In genomic region chr1:81301661-81302060, GRCm38 (mm10) we compare ENCODE assay signal across 9 mouse cellular contexts.
DNase-seq lines count a peak whose midpoint lies in the region; ATAC-seq lines count a peak whose summit lies in the region.
"Had no signal": no experiment of that assay in that cellular context is flagged by ENCODE, and none has a peak within 500 bp of the region (broad histone marks: within the 10 kb centered on the region; RNA-seq: fewer than 3 reads in every experiment).

No protein-coding gene starts in this region.

- H3K9me3 ChIP-seq in neural tube, embryonic 11.5 days (ENCODE audit: control insufficient read depth, low read length): no peaks in the 10 kb centered on the region
- H3K9me3 ChIP-seq: embryonic facial prominence, embryonic 13.5 days; limb, embryonic 12.5 days had no signal

- 6% methylated on average over 2 of the region's 2 CpGs for WGBS in neural tube, embryonic 11.5 days

- no peak overlapping the region for H3K27ac ChIP-seq in neural tube, embryonic 11.5 days (ENCODE audit: low read depth, low read length)
- H3K27ac ChIP-seq: embryonic facial prominence, embryonic 13.5 days; limb, embryonic 12.5 days had no signal

- H3K4me3 ChIP-seq in neural tube, embryonic 11.5 days (ENCODE audit: low read depth, low read length): no peak overlapping the region
- H3K4me3 ChIP-seq: embryonic facial prominence, embryonic 13.5 days; limb, embryonic 12.5 days had no signal

- DNase-seq in neural tube, embryonic 11.5 days (ENCODE audit: low spot score): peak; percentile 46
- no peak for DNase-seq in neural tube, embryonic 10.5 days (ENCODE audit: extremely low spot score, low spot score)
- DNase-seq in cerebellum, adult 18-20 months: peak; percentile 46 to 55
- peak; percentile 66 for DNase-seq in forelimb bud, embryonic 11.5 days (ENCODE audit: low read depth, low spot score)
- DNase-seq in left cerebral cortex, postnatal 25 days (ENCODE audit: low spot score in 2 of 2): peak; percentile 54 to 78
- DNase-seq in right cerebral cortex, postnatal 10 days (ENCODE audit: low spot score in 2 of 2): peak; percentile 46 to 63
- no peak for DNase-seq in urinary bladder, postnatal 25 days (ENCODE audit: low spot score)

- ATAC-seq in neural tube, embryonic 11.5 days (ENCODE audit: insufficient read depth, low FRiP score, low TSS enrichment): 0 out of 2 replicates have a peak, but pooled peaks have one; percentile 53

- H3K36me3 ChIP-seq in neural tube, embryonic 11.5 days (ENCODE audit: control insufficient read depth, insufficient read depth, low read length): no peaks in the 10 kb centered on the region
- H3K36me3 ChIP-seq: embryonic facial prominence, embryonic 13.5 days; limb, embryonic 12.5 days had no signal

- no peaks in the 10 kb centered on the region for H3K27me3 ChIP-seq in neural tube, embryonic 11.5 days (ENCODE audit: control insufficient read depth, insufficient read depth, low read length)
- H3K27me3 ChIP-seq: embryonic facial prominence, embryonic 13.5 days; limb, embryonic 12.5 days had no signal

- H3K4me2 ChIP-seq in neural tube, embryonic 11.5 days (ENCODE audit: low read depth): no peak overlapping the region
- H3K4me2 ChIP-seq: embryonic facial prominence, embryonic 13.5 days; limb, embryonic 12.5 days had no signal

- intact Hi-C loops in left cerebral cortex, postnatal 25 days (cut with DNase I): loop anchor here (5.0 to 10.0 kb wide), 4 partner anchors 469 to 1517 kb away; no protein-coding TSS in a partner anchor

- H3K4me1 ChIP-seq in neural tube, embryonic 11.5 days (ENCODE audit: control insufficient read depth, insufficient read depth, low read length): no peaks in the 10 kb centered on the region
- H3K4me1 ChIP-seq: limb, embryonic 12.5 days had no signal

- no peak overlapping the region for H3K9ac ChIP-seq in neural tube, embryonic 11.5 days (ENCODE audit: low read length)
- H3K9ac ChIP-seq: embryonic facial prominence, embryonic 13.5 days; limb, embryonic 12.5 days had no signal

Comparison
In these comparisons a context has a peak if more than half of its experiments do, and no peak if none do; other contexts are left out.
1. DNase-seq: peak in neural tube, embryonic 11.5 days (single experiment), cerebellum, adult 18-20 months (2 of 2), forelimb bud, embryonic 11.5 days (single experiment), left cerebral cortex, postnatal 25 days (2 of 2) and right cerebral cortex, postnatal 10 days (2 of 2); none in neural tube, embryonic 10.5 days (single experiment) and urinary bladder, postnatal 25 days (single experiment).